Mouse (Mus musculus): ENCODE data around the gene Krt1.

DNA sequence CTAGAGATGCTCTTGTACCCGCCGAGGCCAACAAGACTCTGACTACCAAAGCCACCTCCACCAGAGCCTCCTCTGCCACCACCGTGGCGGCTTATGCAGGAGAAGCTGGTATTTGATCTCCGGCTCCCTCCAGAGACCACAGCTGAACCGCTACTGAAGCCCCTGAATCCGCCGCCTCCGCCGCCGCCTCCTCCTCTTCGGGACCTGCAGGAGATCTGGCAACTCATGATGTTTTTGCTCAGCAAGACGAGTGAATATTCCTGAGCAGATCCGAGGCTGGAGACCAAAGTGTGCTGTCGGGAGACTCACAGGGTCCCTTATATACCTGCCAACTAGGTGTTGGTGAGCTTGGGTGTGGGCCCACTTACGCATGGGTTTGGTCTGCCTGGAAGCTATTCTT, 32.7 kb downstream of the Krt1 start, which contains the start of gene Krt2:
- TF ChIP-seq POLR2A (IDR thresholded peaks at IDR 0.05; ENCODE audit: control insufficient read depth, low read depth, low read length) (no peak), CTCF (IDR thresholded peaks at IDR 0.05; ENCODE audit: control insufficient read depth, insufficient read depth, insufficient replicate concordance, low read depth, low read length) (no peak)

All from testis, adult 2 months (tissue).